Mouse (Mus musculus): Measurements from ENCODE around the gene Spg21.

Gene Spg21

GRCm38 (mm10) chr9:65535789-65536469, 75.2 kb downstream of the Spg21 start:
- no peak for DNase-seq (ENCODE audit: low spot score in 2 of 2)

DNA sequence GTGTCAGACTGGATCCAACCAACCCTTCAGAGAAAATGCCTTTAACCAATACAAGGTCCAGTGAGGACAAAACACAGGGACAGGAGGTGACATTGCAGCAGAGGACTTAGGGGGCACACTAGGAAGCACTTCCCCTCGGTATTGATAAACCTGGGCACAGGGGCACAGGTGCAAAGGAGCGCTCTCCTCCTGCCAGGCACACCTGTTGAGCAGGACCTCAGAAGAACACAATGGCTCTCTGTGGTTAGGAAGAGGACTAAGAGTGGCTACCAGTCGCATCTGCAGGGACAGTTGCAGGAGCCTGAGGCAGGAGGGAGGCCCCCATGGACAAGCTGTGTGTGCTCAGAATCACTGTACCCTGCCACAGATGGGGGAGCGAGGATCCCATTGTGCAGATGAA, 75.7 kb downstream of the Spg21 start:
- DNase-seq (ENCODE audit: low spot score in 2 of 2): no peak
